Comparison of ENCODE assay signal across 22 mouse cellular contexts in the genomic region with DNA sequence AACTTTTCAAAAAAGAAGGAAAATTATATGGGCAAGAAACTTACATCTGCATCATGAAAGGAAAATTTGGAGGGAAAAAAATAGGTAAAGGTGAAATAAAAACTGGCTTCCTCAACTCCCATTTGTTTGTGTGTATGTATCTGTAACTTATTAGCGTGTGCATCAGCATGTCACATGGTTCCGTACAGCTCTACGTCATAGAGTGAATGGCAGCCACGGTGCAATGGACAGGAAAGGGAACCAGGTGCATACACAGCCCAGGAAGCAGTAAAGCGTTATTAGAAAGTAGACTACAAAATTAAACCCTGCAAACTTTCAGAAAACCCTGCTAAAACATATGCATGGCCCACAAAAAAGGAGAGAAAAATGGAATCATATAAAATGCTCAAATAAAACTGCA.
"Had no signal": no experiment of that assay in that cellular context is flagged by ENCODE, and none has a peak within 500 bp of the region (broad histone marks: within the 10 kb centered on the region; RNA-seq: fewer than 3 reads in every experiment).

No protein-coding gene starts in this region.

- H3K27me3 ChIP-seq: limb, embryonic 13.5 days; liver, embryonic 12.5 days; liver, embryonic 15.5 days; lung, embryonic 15.5 days; midbrain, embryonic 13.5 days had no signal

- H3K4me2 ChIP-seq: limb, embryonic 13.5 days; liver, embryonic 12.5 days; liver, embryonic 15.5 days; lung, embryonic 15.5 days; midbrain, embryonic 13.5 days had no signal

- H3K4me1 ChIP-seq: liver, embryonic 12.5 days; liver, embryonic 15.5 days; lung, embryonic 15.5 days; midbrain, embryonic 13.5 days had no signal

- H3K9me3 ChIP-seq: limb, embryonic 10.5 days; limb, embryonic 13.5 days; liver, embryonic 12.5 days; liver, embryonic 15.5 days; lung, embryonic 15.5 days; midbrain, embryonic 10.5 days; midbrain, embryonic 13.5 days had no signal

- H3K27ac ChIP-seq: kidney, postnatal 0 days; layer of hippocampus, adult 2 months; limb, embryonic 10.5 days; limb, embryonic 13.5 days; liver, embryonic 12.5 days; liver, embryonic 15.5 days; lung, embryonic 15.5 days; midbrain, embryonic 10.5 days; midbrain, embryonic 13.5 days had no signal

- H3K36me3 ChIP-seq: limb, embryonic 10.5 days; limb, embryonic 13.5 days; liver, embryonic 12.5 days; liver, embryonic 15.5 days; lung, embryonic 15.5 days; midbrain, embryonic 10.5 days; midbrain, embryonic 13.5 days had no signal

- H3K4me3 ChIP-seq: layer of hippocampus, adult 2 months; limb, embryonic 10.5 days; limb, embryonic 13.5 days; liver, embryonic 12.5 days; liver, embryonic 15.5 days; lung, embryonic 15.5 days; megakaryocyte, embryonic 14.5 days; midbrain, embryonic 10.5 days; midbrain, embryonic 13.5 days had no signal

- DNase-seq: kidney, adult 2 months; kidney, postnatal 25 days; layer of hippocampus, adult 9-11 months; liver; lung, adult 18-20 months; lung, postnatal 10 days; lung, postnatal 36 days; right cerebral cortex, adult 18-20 months; right cerebral cortex, postnatal 14 days; right cerebral cortex, postnatal 4 days; thymus, postnatal 36 days had no signal

- H3K9ac ChIP-seq: limb, embryonic 13.5 days; liver, embryonic 12.5 days; liver, embryonic 15.5 days; lung, embryonic 15.5 days; midbrain, embryonic 13.5 days had no signal

- ATAC-seq: intestine, postnatal 0 days; liver, embryonic 12.5 days; midbrain, embryonic 13.5 days had no signal
